Mouse (Mus musculus): ENCODE data around the gene Gm20388. TPM values are rescaled to one million over a fixed set of nuclear protein-coding genes. Genes with fewer than 3 reads are reported as not detected.

Gene Gm20388
- total RNA-seq, 2 experiments from 2014 or later = 4.0 TPM; not detected in 1

DNA sequence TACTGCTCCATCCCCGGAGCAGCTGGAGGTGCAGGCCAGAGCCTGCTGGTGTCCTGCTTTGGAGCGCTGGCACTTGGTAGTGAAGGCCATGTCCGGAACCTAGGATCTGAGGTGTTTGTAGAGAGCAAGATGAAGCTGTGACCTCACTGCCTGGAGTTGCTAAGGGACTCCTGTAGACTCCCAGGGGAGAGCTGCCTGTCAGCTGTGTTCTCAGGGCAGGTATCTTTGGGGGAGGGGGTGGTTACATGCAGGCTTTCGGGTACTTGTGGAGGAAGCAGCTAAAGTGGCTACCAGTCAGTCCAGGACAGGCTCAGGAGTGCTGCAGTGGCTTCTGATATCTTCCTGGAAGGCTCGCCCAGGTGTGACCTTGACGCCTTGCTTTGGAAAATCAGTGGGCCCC is 4328.7 kb downstream of the Gm20388 start:
- no peak for DNase-seq

DNA sequence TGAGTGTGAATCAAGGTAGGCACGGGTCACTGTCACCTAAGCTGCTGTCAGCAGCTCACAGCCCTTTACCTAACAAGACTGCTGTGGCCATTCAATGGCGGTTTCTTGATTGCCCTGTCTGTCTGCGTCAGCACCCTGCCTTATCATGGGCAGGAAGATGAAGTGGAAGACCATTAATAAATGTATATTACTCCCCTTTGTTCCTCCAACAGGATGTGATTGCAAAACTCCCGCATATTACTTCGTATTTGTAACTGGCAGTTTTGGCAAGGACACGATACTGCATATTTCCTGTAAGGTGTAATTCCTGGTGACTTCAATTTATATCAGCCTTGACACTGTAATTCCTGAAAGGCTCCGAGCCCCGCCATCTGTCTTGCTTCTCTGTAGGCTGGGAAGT is 4330.3 kb downstream of the Gm20388 start:
- DNase-seq = no peak

DNA sequence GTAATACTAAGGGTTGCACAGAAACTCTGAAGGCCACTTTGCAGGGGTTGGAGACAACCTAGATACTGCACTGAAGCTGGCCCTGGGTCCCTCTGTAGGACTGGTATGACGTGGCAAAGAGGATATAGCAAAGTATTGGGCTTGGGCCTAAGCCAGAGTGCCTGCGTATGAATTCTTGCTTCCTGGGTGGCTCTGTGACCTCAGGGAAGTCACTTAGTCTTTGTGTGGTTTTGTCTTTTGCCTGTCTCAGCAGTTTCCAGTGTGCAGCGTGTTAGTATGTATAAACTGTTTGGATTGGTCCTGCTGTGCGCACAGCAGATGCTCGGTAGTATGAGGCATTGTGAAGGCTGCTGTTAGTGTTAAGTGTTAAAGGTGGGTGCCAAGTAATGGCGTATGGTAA is 4331.6 kb downstream of the Gm20388 start:
- DNase-seq = peak in 1 of 2 experiments; percentile 71

DNA sequence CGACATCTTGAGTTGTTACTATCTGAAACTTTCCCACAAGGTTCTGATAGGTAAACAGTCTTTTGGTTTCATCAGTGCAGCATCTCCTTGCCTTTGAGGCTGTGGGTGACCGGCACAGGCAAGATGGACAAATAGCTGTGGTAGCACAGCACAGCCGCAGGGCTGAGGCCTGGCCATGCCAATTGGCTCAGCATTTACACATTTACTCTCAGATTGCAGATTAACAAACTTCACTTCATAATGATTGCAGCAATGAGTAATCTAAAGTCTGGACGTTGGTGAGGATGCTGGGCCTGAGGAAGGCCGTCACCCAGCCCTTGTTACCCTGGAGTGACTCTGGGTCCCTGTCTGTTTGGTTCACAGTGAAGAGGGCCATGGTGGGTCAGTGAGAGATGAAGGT is 4332.3 kb downstream of the Gm20388 start:
- no peak for DNase-seq

DNA sequence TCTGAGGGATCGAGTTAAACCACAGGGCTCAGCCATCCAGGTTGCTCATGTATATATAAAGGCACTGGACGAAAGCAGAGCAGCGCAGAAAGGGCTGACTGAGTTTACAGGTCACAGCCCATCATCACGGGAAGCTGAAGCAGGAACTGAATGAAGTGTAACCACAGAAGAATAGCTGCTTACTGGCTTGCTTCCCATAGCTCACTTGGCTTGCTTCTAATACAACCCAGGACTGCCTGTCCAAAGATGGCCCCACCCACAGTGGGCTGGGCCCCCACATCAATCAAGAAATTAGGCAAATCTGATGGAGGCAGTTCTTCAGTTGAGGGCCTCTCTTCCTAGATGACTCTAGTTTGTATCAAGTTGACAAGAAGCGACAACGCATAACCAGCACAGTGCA is 4336.9 kb downstream of the Gm20388 start:
- DNase-seq = no peak

DNA sequence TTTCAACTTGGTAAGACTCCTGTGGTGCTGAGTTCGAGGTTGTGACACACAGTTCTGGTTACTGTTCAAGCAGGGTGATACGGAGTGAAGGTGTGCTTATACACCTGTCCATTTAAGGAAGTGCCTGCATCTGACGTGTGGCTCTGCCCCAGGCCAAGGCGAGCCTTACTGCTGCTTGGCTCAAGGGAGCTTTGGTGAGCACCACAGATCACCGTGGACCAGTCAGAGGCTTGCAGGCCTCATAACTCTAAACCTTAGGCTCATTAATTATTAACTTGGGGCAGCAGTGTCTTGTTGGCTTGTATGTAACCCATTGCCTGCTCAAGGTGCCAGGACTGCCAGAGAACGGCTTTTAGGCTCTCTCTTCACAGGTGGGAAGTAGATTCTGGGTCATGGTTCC is 4338.0 kb downstream of the Gm20388 start:
- no peak for DNase-seq

DNA sequence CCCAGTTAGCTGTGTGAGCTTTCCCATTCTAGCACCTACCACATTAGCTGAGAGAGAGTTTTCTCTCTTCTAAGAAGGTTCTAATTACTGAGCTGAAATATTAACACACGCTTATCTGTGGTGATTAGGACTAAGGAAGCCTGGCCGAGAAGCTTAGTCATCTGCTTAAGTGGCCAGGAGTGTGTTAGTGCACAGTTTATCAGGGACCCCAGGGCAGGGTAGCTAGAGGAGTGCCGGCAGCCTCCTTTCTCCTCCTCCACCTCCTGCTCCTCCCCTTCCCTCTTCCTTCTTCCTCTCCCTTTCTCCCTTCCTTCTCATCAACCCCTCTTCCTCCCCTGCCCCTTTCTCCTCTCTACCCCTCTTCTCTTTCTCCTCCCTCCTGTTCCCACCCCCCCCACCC is 4339.6 kb downstream of the Gm20388 start:
- DNase-seq = no peak

DNA sequence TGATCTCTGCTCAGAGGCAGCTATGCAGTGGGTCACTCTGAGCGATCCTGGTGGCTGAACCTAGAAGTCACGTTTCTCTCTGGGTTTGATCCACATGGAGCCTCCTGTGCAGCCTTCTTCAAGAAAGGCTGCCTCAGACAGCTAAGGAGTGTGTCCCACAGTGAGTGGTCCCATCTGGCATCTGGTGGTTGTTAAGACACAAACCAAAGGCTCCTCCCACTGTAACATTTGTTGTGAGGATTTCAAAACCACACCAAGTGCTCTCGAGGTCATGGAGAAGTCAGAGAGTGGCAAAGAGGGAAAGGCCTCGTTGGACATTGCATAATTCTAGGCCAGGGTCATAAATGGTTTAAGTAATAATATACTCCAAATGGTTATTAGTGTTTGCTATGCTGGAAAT is 4340.1 kb downstream of the Gm20388 start:
- DNase-seq = peak in 1 of 2 experiments; percentile 56

DNA sequence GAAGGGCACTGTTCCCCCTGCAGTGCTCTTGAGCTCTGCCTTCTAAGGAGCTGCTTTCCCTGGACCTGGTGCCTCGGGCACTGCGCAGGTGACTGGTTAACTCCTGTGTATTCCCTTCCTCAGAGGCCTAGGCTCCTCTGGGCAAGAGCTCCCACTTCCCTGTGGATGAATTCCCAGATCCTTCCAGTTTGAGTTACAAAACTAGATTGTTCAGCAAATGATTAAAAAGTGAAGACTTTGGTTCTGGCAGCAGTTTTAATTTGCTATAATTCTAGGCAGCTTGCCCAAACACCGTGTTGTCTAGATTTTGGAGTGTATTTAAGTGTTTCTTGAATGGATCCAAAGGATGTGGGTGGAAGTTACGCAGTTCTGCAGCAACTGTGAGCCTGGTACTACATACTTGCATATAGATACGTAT is 4341.9 kb downstream of the Gm20388 start:
- DNase-seq = no peak

DNA sequence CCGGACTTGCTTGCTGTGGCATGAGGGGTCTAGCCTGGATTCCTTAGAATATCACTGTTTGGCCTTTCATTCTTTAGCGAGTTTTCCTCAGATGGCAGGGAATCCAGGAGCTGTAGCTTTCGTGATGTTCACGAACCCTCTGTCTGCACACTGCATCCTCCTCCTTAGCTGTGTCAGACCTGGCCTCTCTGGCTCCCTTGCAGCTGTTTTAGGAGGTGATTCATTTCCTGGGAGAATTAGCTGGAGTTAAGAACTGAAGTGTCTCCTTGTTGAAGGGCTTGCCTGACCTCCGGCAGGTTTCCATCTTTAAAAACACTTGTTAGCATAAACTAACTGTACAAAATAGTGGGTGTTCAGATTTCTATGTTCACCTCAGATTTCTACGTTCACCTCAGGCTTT is 4343.3 kb downstream of the Gm20388 start:
- DNase-seq = no peak

DNA sequence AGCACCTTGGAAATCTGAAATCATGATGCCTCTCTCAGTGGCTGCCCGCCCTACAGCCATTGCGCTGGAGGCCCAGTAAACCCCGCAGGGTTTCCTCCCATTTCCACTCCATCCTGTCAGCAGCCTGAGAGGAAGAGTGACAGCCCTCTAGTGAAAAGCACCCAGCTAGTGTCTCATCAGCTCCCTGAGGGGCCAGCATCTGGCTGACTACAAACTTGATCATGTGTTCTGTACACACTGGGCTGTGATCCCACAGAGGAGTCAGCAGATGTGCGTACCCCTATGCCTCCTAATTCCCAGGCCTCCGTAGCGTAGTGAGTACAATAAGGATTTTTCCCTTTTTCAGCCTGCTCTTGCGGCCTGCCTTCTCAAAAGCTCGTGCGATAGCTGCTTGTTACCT is 4346.2 kb downstream of the Gm20388 start:
- peak in 1 of 2 experiments; percentile 70 for DNase-seq

DNA sequence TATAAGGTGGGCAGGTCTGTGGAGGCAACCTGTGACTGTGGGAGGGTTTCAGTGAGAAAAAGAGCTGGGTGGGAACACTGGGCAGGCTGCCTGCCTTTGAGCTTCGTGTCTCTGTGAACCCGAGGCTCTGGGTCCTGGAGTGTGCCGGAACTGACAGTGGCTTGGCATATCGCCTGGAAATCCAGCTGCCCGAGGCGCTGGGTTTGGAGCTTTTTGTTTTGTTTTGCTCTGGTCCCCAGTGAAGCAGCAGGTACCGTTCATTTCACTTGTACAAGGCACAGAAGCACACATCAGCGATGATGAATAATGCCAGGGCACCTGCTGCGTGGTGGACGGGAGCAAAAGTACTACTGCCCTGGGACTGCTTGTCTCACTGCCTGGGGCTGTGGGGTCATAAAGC is 4346.7 kb downstream of the Gm20388 start:
- DNase-seq = peak; percentile 85 to 90

DNA sequence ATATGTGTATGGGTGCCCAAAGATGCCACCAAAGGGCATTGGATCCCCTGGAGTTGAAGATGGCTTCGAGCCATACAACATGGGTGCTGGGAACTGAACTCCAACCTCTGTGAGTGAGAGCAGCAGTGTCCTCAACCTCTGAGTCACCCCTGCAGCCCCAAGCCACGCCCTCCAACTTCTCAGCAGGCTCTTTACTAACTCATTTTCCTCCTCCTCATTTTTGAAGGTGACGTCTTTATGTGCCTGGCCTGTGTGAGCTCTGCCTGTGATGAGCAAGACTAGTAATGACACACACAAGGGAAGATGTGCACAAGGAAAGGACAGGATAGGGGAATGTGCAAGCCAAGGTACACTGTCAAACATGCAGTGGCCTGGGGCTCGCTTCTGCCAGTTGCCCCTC is 4348.5 kb downstream of the Gm20388 start:
- no peak for DNase-seq

DNA sequence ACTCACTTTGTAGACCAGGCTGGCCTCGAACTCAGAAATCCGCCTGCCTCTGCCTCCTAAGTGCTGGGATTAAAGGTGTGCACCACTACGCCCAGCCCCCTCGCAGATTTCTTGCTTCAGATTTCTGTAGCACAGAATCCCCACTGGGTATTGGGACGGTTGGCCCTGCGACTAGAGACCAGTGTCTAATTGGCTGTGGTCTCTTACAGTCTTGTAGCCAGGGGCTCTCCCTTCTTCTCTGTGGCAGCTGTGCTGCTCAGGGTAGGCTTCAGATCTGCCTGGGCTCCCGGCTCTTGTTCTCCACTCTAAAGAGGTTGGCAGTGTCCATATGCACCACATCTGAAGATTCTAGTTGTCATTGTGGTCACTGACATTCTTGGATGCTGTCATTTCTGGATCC is 4349.3 kb downstream of the Gm20388 start:
- DNase-seq = no peak

DNA sequence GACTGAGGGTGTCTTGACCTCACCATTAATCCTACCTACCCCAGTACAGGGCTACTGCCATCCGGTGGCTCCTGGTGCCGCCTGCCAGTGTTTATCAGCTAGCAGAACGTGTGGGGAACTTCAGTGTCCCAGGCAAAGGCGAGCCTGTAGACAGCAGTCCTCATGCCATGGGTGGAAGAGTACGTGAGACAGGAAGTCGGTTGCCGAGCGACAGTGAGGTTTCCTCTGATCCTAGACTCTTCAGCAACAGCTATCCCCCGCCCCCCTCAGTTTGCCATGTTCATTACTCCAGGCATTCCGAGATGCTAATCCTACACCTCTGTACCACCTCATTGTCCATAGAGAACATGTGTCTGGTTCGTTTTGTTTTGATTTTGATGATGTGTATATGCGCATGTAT is 4349.7 kb downstream of the Gm20388 start:
- DNase-seq = no peak

DNA sequence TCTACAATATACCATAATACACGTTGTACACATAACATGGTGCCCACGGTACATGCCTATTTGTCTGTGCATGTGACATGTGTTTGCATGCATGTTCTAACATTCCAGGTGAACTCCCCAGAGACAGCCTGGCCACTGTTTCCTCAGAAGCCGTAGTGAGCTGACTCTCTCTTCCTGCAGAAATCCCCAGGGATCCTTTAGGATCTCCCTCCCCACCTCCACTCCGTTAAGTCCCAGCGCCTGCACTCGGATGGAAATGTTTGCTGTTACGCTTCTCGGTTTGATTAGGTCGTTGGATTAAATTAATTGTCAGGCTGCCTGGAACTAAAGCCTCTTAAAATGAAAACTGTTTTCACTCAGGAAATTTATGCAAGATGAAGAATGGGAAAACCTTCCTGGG is 4352.4 kb downstream of the Gm20388 start:
- no peak for DNase-seq

DNA sequence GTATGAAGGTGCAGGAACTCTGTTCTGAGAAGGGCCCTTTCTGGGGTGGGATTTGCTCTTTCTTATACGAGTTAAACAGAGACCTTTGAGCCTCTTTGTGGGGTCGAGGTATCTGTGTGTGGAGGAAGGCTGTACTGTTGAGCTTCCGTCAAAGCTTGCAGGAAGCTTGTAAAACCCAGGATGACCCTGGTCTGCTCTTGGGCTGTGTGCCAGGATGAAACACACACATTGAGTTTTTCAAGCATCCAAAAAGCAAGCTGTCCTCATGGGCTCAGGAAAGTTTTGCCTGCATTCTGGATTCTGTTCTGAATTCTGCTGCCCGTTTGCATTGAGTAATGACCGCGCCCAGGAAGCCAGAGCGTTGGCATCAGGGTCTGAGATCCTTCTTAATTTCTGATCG is 4353.4 kb downstream of the Gm20388 start:
- no peak for DNase-seq

DNA sequence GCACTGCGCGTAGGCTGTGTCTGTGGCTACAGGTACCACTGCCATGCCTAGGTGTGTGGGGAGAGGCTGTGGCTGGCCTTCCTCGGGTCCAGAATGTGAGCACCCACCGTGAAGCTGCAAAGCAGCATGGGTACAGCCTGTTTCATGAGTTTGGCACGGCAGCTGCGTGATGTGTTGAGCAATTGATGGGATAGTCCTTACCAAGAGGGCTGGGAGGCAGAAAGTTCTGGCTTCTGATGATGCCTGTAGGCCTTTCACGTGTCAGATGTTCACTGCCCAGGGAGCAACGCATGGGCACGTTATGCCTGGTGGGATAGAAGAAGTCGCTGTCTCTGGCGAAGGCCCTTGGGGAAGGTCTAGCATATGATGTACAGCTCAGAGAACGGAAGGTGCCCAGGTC is 4354.0 kb downstream of the Gm20388 start:
- DNase-seq = no peak

DNA sequence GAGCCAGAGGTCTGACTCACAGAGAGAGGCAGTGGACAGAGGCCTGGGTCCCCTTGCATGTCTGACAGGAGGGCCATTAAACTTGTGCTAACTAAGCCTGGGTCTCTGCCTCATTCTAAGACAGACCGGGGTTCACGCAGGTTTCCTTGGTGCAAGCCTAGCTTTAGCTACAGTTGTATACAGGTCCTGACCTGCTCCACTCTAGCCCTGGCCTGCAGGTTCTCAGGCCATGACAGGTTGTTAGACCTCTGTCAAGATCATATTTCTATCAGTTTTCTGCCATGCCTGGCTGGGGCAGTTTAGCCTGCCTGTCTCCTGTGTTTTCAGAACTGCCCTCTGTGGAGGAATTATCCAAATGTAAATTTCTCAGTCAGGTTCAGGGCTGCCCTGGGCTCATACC is 4354.5 kb downstream of the Gm20388 start:
- DNase-seq = no peak

DNA sequence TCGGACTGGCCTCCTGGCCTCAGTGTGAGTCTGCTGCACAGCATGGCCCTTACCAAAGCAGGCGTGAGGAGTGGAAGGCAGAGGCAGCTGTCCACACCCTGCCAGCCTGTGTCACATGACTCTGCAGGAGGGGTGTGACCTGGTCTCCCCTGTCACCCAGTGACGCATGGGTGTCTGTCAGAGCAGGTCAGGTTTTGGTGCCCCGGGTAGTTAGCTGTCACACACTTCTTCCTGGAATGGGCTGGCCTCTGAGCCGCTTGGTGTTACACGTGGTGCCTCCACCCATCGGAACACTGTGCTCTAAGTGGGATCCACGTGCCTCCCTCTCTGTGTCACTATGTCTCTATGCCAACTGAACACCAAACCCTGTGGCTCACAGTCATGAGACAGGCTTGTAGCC is 4355.2 kb downstream of the Gm20388 start:
- DNase-seq = peak; percentile 68 to 83

DNA sequence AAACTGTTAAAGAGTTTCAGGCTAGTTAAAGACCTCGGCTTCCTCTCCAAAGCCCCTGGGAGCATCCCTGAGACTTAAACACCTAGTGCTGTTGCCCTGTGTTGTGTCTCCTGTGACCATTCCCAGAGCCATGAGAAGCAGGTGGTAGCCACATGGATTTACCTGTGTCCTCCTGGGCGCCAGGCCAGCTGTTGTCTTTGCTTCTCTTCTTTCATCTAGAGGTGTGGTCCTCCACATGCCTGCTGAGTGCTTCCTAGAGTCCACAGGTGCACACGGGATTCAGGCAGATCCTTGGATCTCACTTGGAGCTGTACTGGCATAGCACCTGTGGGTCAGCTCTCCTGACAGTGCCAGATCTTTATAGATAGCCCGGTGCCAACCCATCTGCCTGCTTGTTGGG is 4356.6 kb downstream of the Gm20388 start:
- DNase-seq = no peak

DNA sequence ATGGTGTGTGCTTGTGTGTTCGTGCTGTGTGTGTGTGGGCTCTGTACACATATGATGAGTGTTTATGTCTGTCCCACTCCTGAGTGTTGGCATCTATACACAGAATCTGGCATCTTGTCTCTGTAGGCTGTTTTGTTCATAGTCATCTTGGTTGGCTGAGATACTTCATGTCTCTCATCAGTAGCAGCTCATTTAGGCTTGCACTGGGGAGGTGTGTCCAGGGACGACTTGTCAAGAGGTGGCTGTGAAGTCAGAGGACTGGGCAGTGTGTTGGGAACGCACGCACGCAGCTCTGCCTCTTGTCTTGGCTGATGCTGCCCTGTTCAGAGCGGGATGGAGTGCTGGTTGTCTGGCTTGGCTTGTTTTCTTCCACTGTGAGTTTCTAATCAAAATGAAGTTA is 4359.9 kb downstream of the Gm20388 start:
- peak in 1 of 2 experiments; percentile 53 for DNase-seq

DNA sequence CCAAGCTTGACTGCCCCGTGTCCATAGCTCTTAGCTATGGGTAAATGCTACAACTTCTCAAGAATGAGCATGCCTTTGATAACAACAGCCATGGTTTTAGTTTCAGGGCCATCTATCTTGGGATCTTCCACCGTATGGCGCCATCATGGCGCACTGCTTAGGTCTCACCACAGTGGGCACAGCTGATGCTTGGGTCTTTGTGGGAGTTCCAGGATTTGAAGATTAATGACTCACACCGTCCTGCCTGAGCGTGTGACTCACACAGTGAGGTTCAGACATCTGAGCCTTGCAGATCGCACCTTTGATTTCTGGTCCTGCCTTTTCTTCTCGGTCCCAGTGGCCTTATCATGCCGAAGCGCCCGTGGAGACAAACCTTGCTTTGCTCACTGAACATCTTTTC is 4360.3 kb downstream of the Gm20388 start:
- DNase-seq = no peak

DNA sequence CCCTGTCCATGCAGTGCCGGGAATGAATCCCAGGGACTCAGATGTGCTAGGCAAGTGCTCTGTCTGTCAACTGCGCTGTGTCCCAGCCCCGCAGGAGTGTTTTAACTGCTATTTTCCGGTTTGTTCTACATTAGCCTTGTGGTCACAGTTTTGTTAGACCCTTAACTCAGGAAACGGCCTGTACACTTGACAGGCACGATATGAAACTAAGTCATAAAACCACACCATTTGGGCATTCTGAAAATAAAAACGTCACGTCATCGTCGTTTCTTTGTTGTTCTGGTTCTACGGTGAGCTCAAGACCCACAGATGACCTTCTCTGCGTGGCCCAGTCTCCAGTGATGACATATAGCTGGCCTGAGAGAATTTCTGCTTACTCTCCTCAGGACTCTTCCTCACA is 4360.9 kb downstream of the Gm20388 start:
- no peak for DNase-seq

DNA sequence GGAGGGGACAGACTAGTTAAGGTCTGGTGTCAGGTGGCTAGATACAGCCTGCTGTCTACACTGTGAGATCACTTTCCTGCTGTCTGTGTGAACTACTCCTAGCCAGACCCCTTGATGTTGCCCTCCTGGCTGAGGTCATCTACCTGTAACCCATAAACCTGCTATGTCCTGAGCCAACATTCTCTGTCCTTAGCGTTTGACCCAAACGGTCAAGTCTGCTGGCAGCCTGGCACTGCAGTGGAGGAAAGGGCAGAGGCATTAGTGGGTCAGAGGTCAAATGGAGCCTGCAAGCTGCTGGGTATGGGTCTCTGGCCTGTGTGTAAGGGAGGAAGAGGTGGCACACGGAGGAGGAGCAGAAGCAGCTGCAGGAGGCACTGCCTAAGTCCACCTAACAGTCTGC is 4362.2 kb downstream of the Gm20388 start:
- DNase-seq = no peak
